ENCODE assay signal across 7 mouse cellular contexts in genomic region chr13:46058862-46059261, GRCm38 (mm10).
DNase-seq lines count a peak whose midpoint lies in the region; ATAC-seq lines count a peak whose summit lies in the region.

No protein-coding gene starts in this region.

- peak; percentile 5 for DNase-seq in urinary bladder, postnatal 25 days (ENCODE audit: low spot score)
- no peak for DNase-seq in urinary bladder, adult 18-20 months (ENCODE audit: low spot score in 2 of 2)
- peak; percentile 19 to 49 for DNase-seq in kidney, postnatal 36 days
- no peak for DNase-seq in layer of hippocampus, adult 8-10 months (ENCODE audit: low spot score in 2 of 2)
- no peak for DNase-seq in cerebellum, adult 9-10 months
- no peak for DNase-seq in testis, postnatal 10 days (ENCODE audit: low spot score)

- ATAC-seq in granulocyte monocyte progenitor cell, adult 5-6 weeks (replicated peaks; ENCODE audit: poor library complexity, severe bottlenecking) = peak; percentile 94

Comparison
In these comparisons a context has a peak if more than half of its experiments do, and no peak if none do; other contexts are left out.
1. DNase-seq: peak in urinary bladder, postnatal 25 days (single experiment) and kidney, postnatal 36 days (2 of 2); none in urinary bladder, adult 18-20 months (0 of 2), layer of hippocampus, adult 8-10 months (0 of 2), cerebellum, adult 9-10 months (single experiment) and testis, postnatal 10 days (single experiment).